Mouse (Mus musculus) midbrain, embryonic 14.5 days (tissue): ENCODE data around the gene Nos2. TPM values are rescaled to one million over a fixed set of nuclear protein-coding genes. Genes with fewer than 3 reads are reported as not detected.
A peak's percentile ranks its signal among the peaks of the same experiment; 100 is the strongest.

Experiments used
- ATAC-seq: fragments of 200-750 bp; cut with Nextera tagmentation; 2 replicates; pipeline ENCODE4 v1.8.0; 2017; ENCODE audit warnings: moderate number of reproducible peaks, moderate library complexity; ENCODE audit not compliant: low FRiP score, low TSS enrichment
- DNase-seq: peaks from one replicate; pipeline ENCODE4 v3.0.0-alpha.2; 2015
- H3K27ac ChIP-seq: fragments of 300-500 bp; sonication (generic); replicated peaks from 2 replicates; pipeline ENCODE4 v1.5.1; 2014; ENCODE audit warnings: mild to moderate bottlenecking, low read depth, low read length, moderate library complexity
- H3K27me3 ChIP-seq: fragments of 300-500 bp; sonication (generic); 2 replicates; pipeline ENCODE4 v1.6.1; 2014; ENCODE audit warnings: low read length, control low read depth, mixed read lengths; ENCODE audit not compliant: control insufficient read depth, insufficient read depth
- H3K36me3 ChIP-seq: fragments of 300-500 bp; sonication (generic); 2 replicates; pipeline ENCODE4 v1.6.1; 2014; ENCODE audit warnings: low read length, control low read depth; ENCODE audit not compliant: control insufficient read depth, insufficient read depth
- H3K4me1 ChIP-seq: fragments of 300-500 bp; sonication (generic); 2 replicates; pipeline ENCODE4 v1.6.1; 2014; ENCODE audit warnings: mild to moderate bottlenecking, antibody characterized with exemption, low read length, control low read depth; ENCODE audit not compliant: control insufficient read depth, insufficient read depth
- H3K4me2 ChIP-seq: fragments of 300-500 bp; sonication (generic); 2 replicates; pipeline ENCODE4 v1.6.1; 2014; ENCODE audit warnings: mild to moderate bottlenecking, low read length, moderate library complexity
- H3K4me3 ChIP-seq: fragments of 300-500 bp; sonication (generic); replicated peaks from 2 replicates; pipeline ENCODE4 v1.5.1; 2014; ENCODE audit warnings: low read depth, low read length
- H3K9ac ChIP-seq: fragments of 300-500 bp; sonication (generic); replicated peaks from 2 replicates; pipeline ENCODE4 v1.6.1; 2014; ENCODE audit warnings: mild to moderate bottlenecking, low read length, moderate library complexity
- H3K9me3 ChIP-seq: fragments of 300-500 bp; sonication (generic); 2 replicates; pipeline ENCODE4 v1.6.1; 2016; ENCODE audit warnings: low read length, control low read depth, mixed read lengths; ENCODE audit not compliant: control insufficient read depth
- WGBS: fragments of 180-500 bp; shearing (Covaris S2); extraction: QIAGEN DNeasy Blood & Tissue Kit; methylation state at CpG from one replicate; pipeline ENCODE4 v1.1.7; 2014; 5-methylcytosine and 5-hydroxymethylcytosine counted together
- polyA plus RNA-seq: library from polyadenylated mRNA; unstranded; fragments of >200 nt; fragmentation: Nextera tagmentation; extraction: Ambion mirVana; gene quantifications from 2 replicates; pipeline ENCODE4 v1.2.1, GENCODE M21; 2014

Gene Nos2
- polyA plus RNA-seq, result 0.85 and 1.3 TPM in 2 replicates

GRCm38 (mm10) chr11:78920411-78920939, at the start of gene Nos2:
Gene Nos2 (plus strand): TSS chr11:78920787.
- Histone ChIP-seq H3K4me2 (no peak within 1 kb of the TSS), H3K27me3 (peaks cover 25% of the 10 kb centered on the region), H3K27ac (no peak within 1 kb of the TSS), H3K4me1 (0 out of 2 replicates have a peak, but pooled peaks cover 3% of the 10 kb centered on the region), H3K36me3 (no peaks in the 10 kb centered on the region), H3K4me3 (no peak within 1 kb of the TSS), H3K9me3 (no peaks in the 10 kb centered on the region), H3K9ac (no peak within 1 kb of the TSS)
- DNase-seq (no peak), ATAC-seq (no peak)
- WGBS, result 59% methylated on average over 6 of the region's 6 CpGs

GRCm38 (mm10) chr11:78870891-78871290, 49.7 kb upstream of the Nos2 start:
- Histone ChIP-seq H3K27me3 (no peaks in the 10 kb centered on the region), H3K9ac (no peak overlapping the region), H3K27ac (no peak overlapping the region), H3K9me3 (no peaks in the 10 kb centered on the region), H3K4me1 (no peaks in the 10 kb centered on the region), H3K4me3 (no peak overlapping the region), H3K4me2 (no peak overlapping the region), H3K36me3 (no peaks in the 10 kb centered on the region)
- ATAC-seq, result no peak
- 79% methylated on average over 4 of the region's 4 CpGs for WGBS
- DNase-seq, result no peak

GRCm38 (mm10) chr11:78872782-78873181, 47.8 kb upstream of the Nos2 start:
- Histone ChIP-seq H3K9me3 (no peaks in the 10 kb centered on the region), H3K36me3 (no peaks in the 10 kb centered on the region), H3K9ac (no peak overlapping the region), H3K4me3 (no peak overlapping the region), H3K27ac (no peak overlapping the region), H3K27me3 (no peaks in the 10 kb centered on the region), H3K4me1 (no peaks in the 10 kb centered on the region), H3K4me2 (no peak overlapping the region)
- DNase-seq, result no peak
- ATAC-seq, result no peak
- WGBS, result 69% methylated on average over 2 of the region's 2 CpGs

- Histone ChIP-seq H3K4me1 (no peaks in the 10 kb centered on the region), H3K4me2 (no peak overlapping the region), H3K36me3 (no peaks in the 10 kb centered on the region), H3K4me3 (no peak overlapping the region), H3K9me3 (no peaks in the 10 kb centered on the region), H3K27ac (no peak overlapping the region), H3K27me3 (no peaks in the 10 kb centered on the region), H3K9ac (no peak overlapping the region)
- ATAC-seq (no peak), DNase-seq (no peak)
- WGBS, result 97% methylated on average over 3 of the region's 3 CpGs
These were observed 40.9 kb upstream of the Nos2 start for GRCm38 (mm10) chr11:78879727-78880126.

- H3K4me1 ChIP-seq, result peaks cover 14% of the 10 kb centered on the region
- peak overlapping the region; percentile 15; the same call in 1 of the 2 replicates for H3K4me2 ChIP-seq
- 5% methylated on average over 1 of the region's 1 CpGs for WGBS
- H3K36me3 ChIP-seq, result no peaks in the 10 kb centered on the region
- H3K9me3 ChIP-seq, result no peaks in the 10 kb centered on the region
- peak overlapping the region; percentile 31; the same call in 1 of the 2 replicates for H3K9ac ChIP-seq
- H3K4me3 ChIP-seq, result no peak overlapping the region
- no peaks in the 10 kb centered on the region for H3K27me3 ChIP-seq
- ATAC-seq (no peak), DNase-seq (peak; percentile 30)
- peak overlapping the region; percentile 88 for H3K27ac ChIP-seq
These were observed 33.9 kb upstream of the Nos2 start for GRCm38 (mm10) chr11:78886693-78887092.

GRCm38 (mm10) chr11:78887102-78887971, 33.2 kb upstream of the Nos2 start:
- H3K9me3 ChIP-seq, result no peaks in the 10 kb centered on the region
- H3K4me1 ChIP-seq, result peaks cover 14% of the 10 kb centered on the region
- H3K27ac ChIP-seq, result peak overlapping the region; percentile 88
- 0 out of 2 replicates have a peak overlapping the region, but pooled peaks have one; percentile 31 for H3K9ac ChIP-seq
- DNase-seq (peak; percentile 86), ATAC-seq (peak; percentile 72; the same call in 1 of the 2 replicates)
- H3K4me2 ChIP-seq, result peak overlapping the region; percentile 22
- 15% methylated on average over 9 of the region's 9 CpGs for WGBS
- no peaks in the 10 kb centered on the region for H3K27me3 ChIP-seq
- no peak overlapping the region for H3K4me3 ChIP-seq
- no peaks in the 10 kb centered on the region for H3K36me3 ChIP-seq

GRCm38 (mm10) chr11:78889156-78889555, 31.4 kb upstream of the Nos2 start:
- 93% methylated on average over 4 of the region's 4 CpGs for WGBS
- H3K4me1 ChIP-seq, result peaks cover 14% of the 10 kb centered on the region

GRCm38 (mm10) chr11:78896357-78897123, 24.0 kb upstream of the Nos2 start:
- peak; percentile 40 for DNase-seq
- H3K36me3 ChIP-seq, result no peaks in the 10 kb centered on the region

More at GRCm38 (mm10) chr11:78889156-78889555, 31.4 kb upstream of the Nos2 start:
- H3K36me3 ChIP-seq, result no peaks in the 10 kb centered on the region
- H3K4me2 ChIP-seq, result no peak overlapping the region
- DNase-seq (no peak), ATAC-seq (no peak)
- no peak overlapping the region for H3K27ac ChIP-seq
- H3K4me3 ChIP-seq, result no peak overlapping the region
- no peak overlapping the region for H3K9ac ChIP-seq
- H3K9me3 ChIP-seq, result no peaks in the 10 kb centered on the region
- no peaks in the 10 kb centered on the region for H3K27me3 ChIP-seq

More at GRCm38 (mm10) chr11:78896357-78897123, 24.0 kb upstream of the Nos2 start:
- ATAC-seq, result no peak
- H3K4me3 ChIP-seq, result no peak overlapping the region
- no peaks in the 10 kb centered on the region for H3K27me3 ChIP-seq
- H3K9me3 ChIP-seq, result no peaks in the 10 kb centered on the region
- 76% methylated on average over 7 of the region's 7 CpGs for WGBS
- no peaks in the 10 kb centered on the region for H3K4me1 ChIP-seq
- H3K9ac ChIP-seq, result no peak overlapping the region
- H3K27ac ChIP-seq, result no peak overlapping the region
- no peak overlapping the region for H3K4me2 ChIP-seq
